Mouse (Mus musculus) heart, embryonic 14.5 days (tissue): Measurements from ENCODE around the gene Soga1. TPM values are rescaled to one million over a fixed set of nuclear protein-coding genes. Genes with fewer than 3 reads are reported as not detected.

Source experiments
- ATAC-seq: fragments of 200-750 bp; cut with Nextera tagmentation; 2 replicates; pipeline ENCODE4 v1.8.0; 2017; ENCODE audit warnings: low read depth, moderate TSS enrichment; ENCODE audit not compliant: insufficient number of reproducible peaks, insufficient read depth, low FRiP score
- H3K27ac ChIP-seq, 2 experiments: fragments of 200-500 bp in 1 of 2; fragments of 300-500 bp in 1 of 2; sonication (generic) in 1 of 2; replicated peaks in 1 of 2; 2 replicates each; pipeline ENCODE4 v1.5.1; 2012 to 2014; ENCODE audit warnings: low read depth in 2 of 2, low read length in 2 of 2, control low read depth in 1 of 2, mild to moderate bottlenecking in 1 of 2, mixed read lengths in 1 of 2; ENCODE audit not compliant: control insufficient read depth in 1 of 2, insufficient read depth in 1 of 2
- H3K27me3 ChIP-seq: fragments of 300-500 bp; sonication (generic); 2 replicates; pipeline ENCODE4 v1.6.1; 2014; ENCODE audit warnings: mild to moderate bottlenecking, low read length, control low read depth; ENCODE audit not compliant: control insufficient read depth, insufficient read depth
- H3K36me3 ChIP-seq: fragments of 300-500 bp; sonication (generic); 2 replicates; pipeline ENCODE4 v1.6.1; 2014; ENCODE audit warnings: mild to moderate bottlenecking, control low read depth, low read length, mixed read lengths; ENCODE audit not compliant: control insufficient read depth, insufficient read depth
- H3K4me1 ChIP-seq, 2 experiments: fragments of 200-500 bp in 1 of 2; fragments of 300-500 bp in 1 of 2; sonication (generic) in 1 of 2; 2 replicates each; pipeline ENCODE4 v1.6.1; 2012 to 2014; ENCODE audit warnings: low read length in 2 of 2, control low read depth in 1 of 2, mixed read lengths in 1 of 2; ENCODE audit not compliant: control insufficient read depth in 2 of 2, insufficient read depth in 2 of 2
- H3K4me2 ChIP-seq: fragments of 300-500 bp; sonication (generic); 2 replicates; pipeline ENCODE4 v1.6.1; 2014; ENCODE audit warnings: mild to moderate bottlenecking, low read length
- H3K4me3 ChIP-seq, 2 experiments: fragments of 200-500 bp in 1 of 2; fragments of 300-500 bp in 1 of 2; sonication (generic) in 1 of 2; 2 replicates each; pipeline ENCODE4 v1.5.1; 2012 to 2014; ENCODE audit warnings: low read length in 2 of 2, mild to moderate bottlenecking in 2 of 2, control low read depth in 1 of 2, low read depth in 1 of 2, moderate library complexity in 1 of 2; ENCODE audit not compliant: control insufficient read depth in 1 of 2, insufficient read depth in 1 of 2
- H3K9ac ChIP-seq: fragments of 300-500 bp; sonication (generic); 2 replicates; pipeline ENCODE4 v1.6.1; 2014; ENCODE audit warnings: mild to moderate bottlenecking, low read length
- H3K9me3 ChIP-seq: fragments of 300-500 bp; sonication (generic); 2 replicates; pipeline ENCODE4 v1.6.1; 2016; ENCODE audit warnings: low read length, control low read depth; ENCODE audit not compliant: control insufficient read depth
- WGBS: fragments of 180-500 bp; shearing (Covaris S2); extraction: QIAGEN DNeasy Blood & Tissue Kit; methylation state at CpG from one replicate; pipeline ENCODE4 v1.1.7; 2014; 5-methylcytosine and 5-hydroxymethylcytosine counted together
- polyA plus RNA-seq: library from polyadenylated mRNA; unstranded; fragments of >200 nt; fragmentation: Nextera tagmentation; extraction: Ambion mirVana; gene quantifications from 2 replicates; pipeline ENCODE4 v1.2.1, GENCODE M21; 2014

The Soga1 gene
- polyA plus RNA-seq, 1 experiment from 2014 or later, result 5.0 TPM

- Histone ChIP-seq H3K27ac (no peak overlapping the region), H3K9me3 (no peaks in the 10 kb centered on the region), H3K4me3 (no peak overlapping the region), H3K27me3 (no peaks in the 10 kb centered on the region), H3K4me2 (no peak overlapping the region), H3K9ac (no peak overlapping the region), H3K36me3 (peaks cover 10% of the 10 kb centered on the region; the same call in 1 of the 2 replicates), H3K4me1 (peaks cover 15 to 17% of the 10 kb centered on the region in 2 experiments)
- ATAC-seq, result no peak
- WGBS, result 49% methylated on average over 9 of the region's 9 CpGs
Measured at GRCm38 (mm10) chr2:157095005-157095755, 16.1 kb upstream of the Soga1 start.

- Histone ChIP-seq H3K4me3 (no peak overlapping the region), H3K4me1 (peaks cover 13 to 17% of the 10 kb centered on the region in 2 experiments), H3K27me3 (no peaks in the 10 kb centered on the region), H3K27ac (no peak overlapping the region; a peak in 1 of 4 replicates), H3K9me3 (no peaks in the 10 kb centered on the region), H3K36me3 (0 out of 2 replicates have a peak, but pooled peaks cover 3% of the 10 kb centered on the region), H3K4me2 (0 out of 2 replicates have a peak overlapping the region, but pooled peaks have one; percentile 8), H3K9ac (peak overlapping the region; percentile 23; the same call in 1 of the 2 replicates)
- ATAC-seq, result peak; percentile 49
- 18% methylated on average over 8 of the region's 8 CpGs for WGBS
Measured at GRCm38 (mm10) chr2:157092024-157092423, 13.0 kb upstream of the Soga1 start.

- ATAC-seq, result no peak
- Histone ChIP-seq H3K27me3 (no peaks in the 10 kb centered on the region), H3K36me3 (no peaks in the 10 kb centered on the region), H3K4me1 (peaks cover 13 to 20% of the 10 kb centered on the region in 2 experiments), H3K4me2 (no peak overlapping the region), H3K4me3 (no peak overlapping the region), H3K27ac (no peak overlapping the region), H3K9ac (no peak overlapping the region), H3K9me3 (no peaks in the 10 kb centered on the region)
- 76% methylated on average over 14 of the region's 14 CpGs for WGBS
Measured at GRCm38 (mm10) chr2:157087536-157088317, 8.7 kb upstream of the Soga1 start.

GRCm38 (mm10) chr2:157086796-157087195 lies 7.7 kb upstream of the Soga1 start, which contains the start of gene Tldc2:
Gene Tldc2 (plus strand): TSS chr2:157087055.
- Histone ChIP-seq H3K27ac (no peak within 1 kb of the TSS), H3K4me2 (no peak within 1 kb of the TSS), H3K9ac (no peak within 1 kb of the TSS), H3K4me3 (no peak within 1 kb of the TSS), H3K27me3 (no peaks in the 10 kb centered on the region), H3K4me1 (peaks cover 13 to 20% of the 10 kb centered on the region in 2 experiments; a peak in 3 of 4 replicates), H3K36me3 (no peaks in the 10 kb centered on the region), H3K9me3 (no peaks in the 10 kb centered on the region)
- 86% methylated on average over 8 of the region's 8 CpGs for WGBS
- ATAC-seq, result no peak

GRCm38 (mm10) chr2:157084831-157085585 lies 6.0 kb upstream of the Soga1 start:
- Histone ChIP-seq H3K9me3 (no peaks in the 10 kb centered on the region), H3K4me3 (no peak overlapping the region), H3K4me2 (no peak overlapping the region), H3K4me1 (peaks cover 7 to 12% of the 10 kb centered on the region in 2 experiments; a peak in 2 of 4 replicates), H3K9ac (no peak overlapping the region), H3K27me3 (no peaks in the 10 kb centered on the region), H3K27ac (no peak overlapping the region), H3K36me3 (no peaks in the 10 kb centered on the region)
- 77% methylated on average over 7 of the region's 7 CpGs for WGBS
- ATAC-seq, result no peak

GRCm38 (mm10) chr2:157081960-157082359 lies 2.9 kb upstream of the Soga1 start:
- Histone ChIP-seq H3K4me3 (no peak overlapping the region), H3K4me1 (peaks cover 15 to 19% of the 10 kb centered on the region in 2 experiments), H3K9ac (0 out of 2 replicates have a peak overlapping the region, but pooled peaks have one; percentile 25), H3K27me3 (no peaks in the 10 kb centered on the region), H3K9me3 (no peaks in the 10 kb centered on the region), H3K36me3 (no peaks in the 10 kb centered on the region), H3K4me2 (peak overlapping the region; percentile 11; the same call in 1 of the 2 replicates), H3K27ac (no peak overlapping the region)
- WGBS, result 20% methylated on average over 7 of the region's 7 CpGs
- ATAC-seq, result no peak

GRCm38 (mm10) chr2:157081331-157081730 lies 2.3 kb upstream of the Soga1 start:
- Histone ChIP-seq H3K9me3 (no peaks in the 10 kb centered on the region), H3K4me3 (no peak overlapping the region), H3K36me3 (peaks cover 6% of the 10 kb centered on the region; the same call in 1 of the 2 replicates), H3K27ac (no peak overlapping the region), H3K27me3 (no peaks in the 10 kb centered on the region), H3K4me2 (no peak overlapping the region), H3K9ac (no peak overlapping the region), H3K4me1 (peaks cover 22 to 26% of the 10 kb centered on the region in 2 experiments)
- 92% methylated on average over 8 of the region's 8 CpGs for WGBS
- no peak for ATAC-seq
